Mouse (Mus musculus): Measurements from ENCODE around the gene Nxn. TPM values are rescaled to one million over a fixed set of nuclear protein-coding genes. Genes with fewer than 3 reads are reported as not detected.

The Nxn gene
- total and polyA plus RNA-seq, 3 experiments: 52.8 to 54.3 (median 53.0) TPM

DNA sequence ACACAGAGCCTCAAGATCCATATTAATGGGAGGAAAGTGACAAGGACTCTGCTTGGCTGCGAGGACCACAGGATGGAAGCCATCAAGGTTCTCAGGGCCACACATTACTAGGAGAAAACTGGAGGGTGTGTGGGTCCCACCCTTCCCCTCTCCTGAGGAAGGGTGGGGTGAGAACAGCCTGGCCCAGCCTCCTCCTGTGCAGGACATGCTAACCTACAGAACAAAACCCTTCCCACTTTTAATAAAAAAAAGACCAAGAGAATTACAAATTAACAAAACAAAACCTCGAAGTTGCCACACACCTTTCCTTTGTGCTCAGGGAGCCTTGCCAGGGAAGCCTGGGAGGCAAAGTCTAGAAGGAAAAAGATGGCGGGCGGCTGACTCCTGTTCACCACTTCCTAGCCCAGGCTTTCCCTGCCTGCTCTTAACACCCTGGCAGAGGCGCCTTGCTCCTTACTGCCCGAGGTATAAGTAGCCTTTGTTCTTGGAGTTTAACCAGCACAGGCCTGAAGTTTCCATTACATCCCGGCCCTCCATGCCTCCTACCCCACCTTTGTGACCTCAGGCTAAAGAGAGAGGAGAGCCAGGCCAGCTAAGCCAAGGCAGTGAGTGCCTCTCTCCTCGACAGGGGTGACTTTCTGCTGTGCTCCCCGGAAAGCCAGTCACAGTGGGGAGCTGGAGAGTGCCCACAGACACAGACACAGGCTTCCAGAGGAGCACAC lies 79.1 kb downstream of the Nxn start:
- Histone ChIP-seq H3K9ac (ENCODE audit: control insufficient read depth, low read depth, low read length, poor library complexity, severe bottlenecking) (no peak overlapping the region), H3K27me3 (ENCODE audit: control insufficient read depth in 1 of 2, insufficient read depth in 2 of 2, low read length in 2 of 2) (no peaks in the 10 kb centered on the region), H3K27ac (ENCODE audit: control insufficient read depth, low read depth, low read length) (no peak overlapping the region), H3K4me1 (ENCODE audit: control insufficient read depth in 1 of 2, insufficient read depth in 2 of 2, low read length in 2 of 2) (peaks cover 5 to 21% of the 10 kb centered on the region in 2 experiments), H3K4me3 (ENCODE audit: control insufficient read depth in 1 of 2, insufficient read depth in 1 of 2, low read depth in 2 of 2, low read length in 2 of 2) (no peak overlapping the region), H3K79me2 (ENCODE audit: control insufficient read depth, insufficient read depth, low read length, poor library complexity) (no peaks in the 10 kb centered on the region), H3K36me3 (ENCODE audit: control insufficient read depth in 1 of 2, insufficient read depth in 2 of 2, low read length in 2 of 2) (peaks cover 0 to 16% of the 10 kb centered on the region in 2 experiments; a peak in 2 of 4 replicates), H3K9me3 (replicated peaks; ENCODE audit: insufficient read depth, low read length) (no peaks in the 10 kb centered on the region)
- TF ChIP-seq ZKSCAN1 (IDR thresholded peaks at IDR 0.05; ENCODE audit: low read depth, low read length) (no peak), RAD21 (IDR thresholded peaks at IDR 0.05; ENCODE audit: low read depth, low read length) (no peak), BHLHE40 (IDR thresholded peaks at IDR 0.05; ENCODE audit: borderline replicate concordance, low read depth, low read length) (no peak), TCF12 (IDR thresholded peaks at IDR 0.05; ENCODE audit: low read depth, low read length) (no peak), GABPA (IDR thresholded peaks at IDR 0.05; ENCODE audit: low read depth, low read length) (no peak), USF2 (IDR thresholded peaks at IDR 0.05; ENCODE audit: borderline replicate concordance in 1 of 2, insufficient read depth in 1 of 2, low read depth in 1 of 2, low read length in 2 of 2) (no peak), USF1 (IDR thresholded peaks at IDR 0.05; ENCODE audit: low read depth, low read length) (no peak), UBTF (IDR thresholded peaks at IDR 0.05; ENCODE audit: borderline replicate concordance, insufficient read depth, low read depth, low read length) (no peak), POLR2AphosphoS2 (IDR thresholded peaks at IDR 0.05; ENCODE audit: low read length) (no peak), HCFC1 (IDR thresholded peaks at IDR 0.05; ENCODE audit: low read depth, low read length) (no peak), POLR2AphosphoS5 (IDR thresholded peaks at IDR 0.05; ENCODE audit: borderline replicate concordance, low read depth, low read length) (no peak)
- no peak for DNase-seq (ENCODE audit: low read depth, low spot score)

DNA sequence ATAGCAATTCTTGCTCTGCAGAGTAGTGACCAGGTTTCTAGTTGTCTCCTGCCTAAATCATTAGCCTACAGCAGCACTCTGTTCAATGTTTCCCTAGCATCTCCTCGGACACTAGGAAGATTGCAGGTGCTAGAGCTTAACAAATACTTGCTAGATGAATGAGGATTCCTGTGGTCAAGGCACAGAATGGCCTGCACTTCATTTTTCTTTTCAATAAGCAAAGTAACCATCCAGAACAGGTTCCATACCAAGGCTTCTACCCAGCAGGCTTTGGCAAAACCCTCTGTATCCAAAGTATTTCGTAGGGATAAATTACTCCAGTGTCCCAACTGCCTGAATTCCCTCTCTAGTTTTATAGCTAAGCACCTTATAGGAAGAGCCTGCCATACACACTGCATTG lies 81.0 kb downstream of the Nxn start:
- Histone ChIP-seq H3K27me3 (ENCODE audit: control insufficient read depth in 1 of 2, insufficient read depth in 2 of 2, low read length in 2 of 2) (no peaks in the 10 kb centered on the region), H3K36me3 (ENCODE audit: control insufficient read depth in 1 of 2, insufficient read depth in 2 of 2, low read length in 2 of 2) (peaks cover 0 to 22% of the 10 kb centered on the region in 2 experiments; a peak in 2 of 4 replicates), H3K4me1 (ENCODE audit: control insufficient read depth in 1 of 2, insufficient read depth in 2 of 2, low read length in 2 of 2) (peaks cover 5 to 28% of the 10 kb centered on the region in 2 experiments), H3K9me3 (replicated peaks; ENCODE audit: insufficient read depth, low read length) (no peaks in the 10 kb centered on the region), H3K27ac (ENCODE audit: control insufficient read depth, low read depth, low read length) (no peak overlapping the region), H3K9ac (ENCODE audit: control insufficient read depth, low read depth, low read length, poor library complexity, severe bottlenecking) (no peak overlapping the region), H3K4me3 (ENCODE audit: control insufficient read depth in 1 of 2, insufficient read depth in 1 of 2, low read depth in 2 of 2, low read length in 2 of 2) (no peak overlapping the region), H3K79me2 (ENCODE audit: control insufficient read depth, insufficient read depth, low read length, poor library complexity) (no peaks in the 10 kb centered on the region)
- TF ChIP-seq POLR2AphosphoS2 (IDR thresholded peaks at IDR 0.05; ENCODE audit: low read length): no peak
- no peak for TF ChIP-seq CTCF (IDR thresholded peaks at IDR 0.05 in 2 of 3, conservative IDR thresholded peaks at IDR 0.05 in 1 of 3; ENCODE audit: control insufficient read depth in 1 of 3, insufficient read depth in 1 of 3, low read depth in 2 of 3, low read length in 3 of 3, poor library complexity in 1 of 3, severe bottlenecking in 1 of 3)
- TF ChIP-seq RAD21 (IDR thresholded peaks at IDR 0.05; ENCODE audit: low read depth, low read length): no peak
- TF ChIP-seq HCFC1 (IDR thresholded peaks at IDR 0.05; ENCODE audit: low read depth, low read length): no peak
- no peak for TF ChIP-seq BHLHE40 (IDR thresholded peaks at IDR 0.05; ENCODE audit: borderline replicate concordance, low read depth, low read length)
- TF ChIP-seq RCOR1 (IDR thresholded peaks at IDR 0.05; ENCODE audit: low read depth, low read length): no peak
- no peak for TF ChIP-seq MEF2A (IDR thresholded peaks at IDR 0.05; ENCODE audit: extremely low read depth, insufficient replicate concordance, low read depth, low read length, poor library complexity, severe bottlenecking)
- TF ChIP-seq CHD2 (IDR thresholded peaks at IDR 0.05; ENCODE audit: low read length): no peak
- no peak for TF ChIP-seq SIN3A (IDR thresholded peaks at IDR 0.05; ENCODE audit: low read length)
- no peak for TF ChIP-seq POLR2A (IDR thresholded peaks at IDR 0.05; ENCODE audit: control insufficient read depth in 1 of 2, insufficient read depth in 1 of 2, low read depth in 1 of 2, low read length in 2 of 2, poor library complexity in 1 of 2)
- TF ChIP-seq ZC3H11A (IDR thresholded peaks at IDR 0.05; ENCODE audit: low read depth, low read length): no peak
- no peak for DNase-seq (ENCODE audit: low read depth, low spot score)
